Mouse (Mus musculus) duodenum, adult 2 months (tissue): ENCODE results near the gene Hnf4a. TPM values are rescaled to one million over a fixed set of nuclear protein-coding genes. Genes with fewer than 3 reads are reported as not detected.

Experiments used
- polyA plus RNA-seq: library from polyadenylated mRNA; depleted of rRNA; stranded (reverse); fragments of >200 nt; gene quantifications from 2 replicates; pipeline ENCODE4 v1.2.3, GENCODE M21; 2012; ENCODE audit warnings: low replicate concordance; rRNA removed

Gene Hnf4a
- 204 and 271 TPM in 2 replicates for polyA plus RNA-seq

DNA sequence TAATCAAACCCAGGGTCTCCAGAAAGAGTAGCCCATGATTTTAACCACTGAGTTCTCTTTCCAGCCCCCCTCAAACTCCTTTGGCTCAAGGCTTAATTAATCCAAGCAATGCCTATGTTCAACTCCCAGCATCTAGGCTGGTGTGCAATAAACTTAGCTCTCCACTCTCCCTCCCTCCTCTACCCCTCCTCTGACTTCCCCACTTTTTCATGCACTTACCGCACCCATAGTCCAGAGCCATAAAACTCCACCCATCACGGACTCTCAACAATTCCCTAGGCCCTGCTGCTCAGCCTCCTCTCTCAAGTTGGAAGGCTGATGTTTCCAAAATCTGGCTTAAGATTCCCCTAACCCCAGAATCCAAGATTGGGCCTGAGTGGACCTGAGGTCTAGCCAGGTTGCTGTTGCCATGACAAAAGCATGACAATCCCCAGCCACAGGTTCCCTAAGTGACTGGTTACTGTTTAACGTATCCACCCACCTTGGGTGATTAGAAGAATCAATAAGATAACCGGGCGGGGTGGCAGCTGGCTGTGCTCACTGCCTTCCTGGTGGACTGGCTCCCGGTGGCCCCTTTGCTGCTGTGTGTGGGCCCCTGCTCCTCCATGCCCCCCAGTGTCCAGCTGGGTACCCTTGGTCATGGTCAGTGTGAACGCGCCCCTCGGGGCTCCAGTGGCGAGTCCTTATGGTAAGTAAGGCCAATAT is at the start of gene Hnf4a:
Gene Hnf4a (plus strand): TSS at position 509 of the 705 bp plus-strand sequence.

DNA sequence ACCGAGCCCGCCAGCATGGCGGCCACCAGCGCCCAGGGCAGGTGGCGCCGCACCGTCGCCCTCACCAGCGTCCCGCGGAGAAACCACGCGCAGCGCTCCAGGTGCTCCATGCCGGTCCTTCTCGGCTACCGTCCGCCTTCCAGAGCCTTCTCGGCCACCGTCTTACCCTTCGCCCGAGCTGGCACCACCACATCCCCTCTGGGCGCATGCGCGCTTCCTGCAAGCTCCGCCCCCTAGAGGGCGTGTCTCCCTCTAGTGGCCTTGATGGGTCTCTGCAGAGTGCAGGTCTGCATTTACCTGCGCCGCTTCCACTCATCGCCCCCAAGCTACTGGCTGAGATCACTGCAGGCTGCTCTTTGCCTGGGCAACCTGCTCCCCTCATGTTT is 34.1 kb upstream of the Hnf4a start, which contains the start of gene Fitm2:
Gene Fitm2 (minus strand): TSS at position 164 of the 386 bp plus-strand sequence.

DNA sequence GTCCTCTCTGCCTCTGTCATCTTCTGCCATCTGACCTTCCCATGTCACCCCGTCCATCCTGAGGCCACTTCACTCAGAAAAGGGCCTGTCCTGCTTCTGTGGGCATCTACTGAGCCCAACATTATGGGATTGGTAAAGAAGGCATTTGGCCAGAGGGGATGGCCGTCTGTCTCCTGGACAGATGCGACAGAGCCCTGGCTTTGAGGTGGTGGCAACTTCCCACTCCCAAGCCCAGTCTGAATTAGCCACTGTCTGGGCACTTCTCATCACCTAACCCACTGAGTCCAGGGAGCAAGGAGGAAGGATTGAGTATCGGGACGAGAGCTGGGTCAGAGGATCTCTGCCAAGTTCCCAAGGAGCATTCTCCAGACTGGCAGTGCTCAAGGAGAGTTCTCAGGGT is 14.6 kb upstream of the Hnf4a start, which contains the start of gene R3hdml:
Gene R3hdml (plus strand): TSS at position 301 of the 400 bp plus-strand sequence.

DNA sequence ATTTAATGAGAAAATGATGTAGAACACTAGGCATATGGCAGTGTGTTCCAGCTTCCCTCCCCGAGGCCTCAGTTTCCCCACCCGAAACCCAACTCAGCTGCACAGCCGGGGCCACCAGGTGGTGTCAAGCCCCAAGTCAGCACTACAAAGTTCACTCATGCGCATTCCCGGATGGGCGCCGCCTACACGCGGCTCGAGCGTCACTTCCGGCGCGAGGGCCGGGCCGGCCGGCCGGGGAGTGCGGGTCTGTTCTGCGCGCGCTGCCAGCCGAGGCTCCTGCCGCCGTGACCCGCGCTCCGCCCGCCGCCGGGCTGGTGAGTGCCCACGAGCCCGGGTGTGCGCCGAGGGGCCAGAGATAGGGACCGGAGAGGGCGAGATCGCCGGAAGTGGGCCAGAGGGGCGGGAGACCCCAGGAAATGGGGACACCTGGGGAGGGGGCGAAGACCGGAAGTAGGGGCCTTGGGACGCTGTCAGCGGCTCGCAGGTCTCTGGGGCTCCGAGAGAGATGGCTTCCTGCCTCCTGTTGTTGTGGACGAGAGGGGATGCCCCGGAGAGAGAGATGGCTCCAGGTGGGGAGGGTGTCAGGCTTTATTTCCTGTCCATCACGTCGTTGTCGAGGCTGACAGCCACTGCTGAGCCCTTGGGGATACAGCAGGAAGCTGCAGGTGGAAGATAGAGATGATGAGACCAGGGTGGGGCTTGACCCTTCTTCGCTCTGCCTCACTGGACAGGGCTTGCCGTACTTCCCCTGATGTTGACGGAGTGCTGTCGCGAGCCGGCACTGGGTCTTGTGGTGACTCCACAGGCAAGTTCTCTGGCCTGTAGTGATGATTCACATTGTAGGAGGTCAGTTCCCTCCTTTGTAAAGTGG is 95.7 kb downstream of the Hnf4a start, which contains the start of gene Ttpal:
Gene Ttpal (plus strand): TSS at position 214 of the 871 bp plus-strand sequence.

Other genes with a start within 250 kb of the Hnf4a start
- 26.8 and 33.8 TPM in 2 replicates for gene Jph2, start 108.8 kb upstream of the Hnf4a start, polyA plus RNA-seq
- 2.6 and 3.0 TPM in 2 replicates for gene Oser1, start 82.1 kb upstream of the Hnf4a start, polyA plus RNA-seq
- gene Gdap1l1, start 68.3 kb upstream of the Hnf4a start, polyA plus RNA-seq = 1.7 and 2.2 TPM in 2 replicates
- gene Fitm2, start 34.2 kb upstream of the Hnf4a start, polyA plus RNA-seq = 8.1 and 11.1 TPM in 2 replicates
- 0.54 and 0.83 TPM in 2 replicates for gene R3hdml, start 14.5 kb upstream of the Hnf4a start, polyA plus RNA-seq
- gene Ttpal, start 95.5 kb downstream of the Hnf4a start, polyA plus RNA-seq = 7.8 and 11.6 TPM in 2 replicates
- 138 and 157 TPM in 2 replicates for gene Serinc3, start 138.3 kb downstream of the Hnf4a start, polyA plus RNA-seq
- gene Pkig, start 151.6 kb downstream of the Hnf4a start, polyA plus RNA-seq = 174 and 225 TPM in 2 replicates
- 82.4 and 231 TPM in 2 replicates for gene Ada, start 243.4 kb downstream of the Hnf4a start, polyA plus RNA-seq